Mouse (Mus musculus) gastrocnemius, adult 2 months (tissue): Measurements from ENCODE around the gene Sparc. TPM values are rescaled to one million over a fixed set of nuclear protein-coding genes. Genes with fewer than 3 reads are reported as not detected.

Experiments used
- DNase-seq: peaks from one replicate; pipeline ENCODE4 v3.0.0; 2022
- H3K27ac ChIP-seq: fragments of 200-600 bp; 2 replicates; pipeline ENCODE4 v1.8.1; 2022; ENCODE audit warnings: mild to moderate bottlenecking
- H3K4me3 ChIP-seq: fragments of 200-600 bp; 2 replicates; pipeline ENCODE4 v1.8.1; 2022; ENCODE audit warnings: mild to moderate bottlenecking, moderate library complexity
- CTCF ChIP-seq: fragments of 200-600 bp; IDR thresholded peaks from 2 replicates; pipeline ENCODE4 v1.8.1; 2022; ENCODE audit warnings: antibody characterized with exemption, mild to moderate bottlenecking, moderate library complexity
- intact Hi-C: fragments of 180-260 bp; cut with DNase I; formaldehyde crosslinking; loops from one replicate; pipeline ENCODE4 v1.15.1; 2025
- total RNA-seq, 2 experiments: library from RNA; stranded (reverse); gene quantifications; 2 replicates each; pipeline ENCODE4 v1.2.3; 2021

Sparc gene
- total RNA-seq, 2 experiments from 2014 or later = 276 to 473 TPM

GRCm38 (mm10) chr11:55460559-55461018 lies 37.6 kb upstream of the Sparc start:
- TF ChIP-seq CTCF = peak; percentile 44
- peak overlapping the region; percentile 92 for H3K4me3 ChIP-seq
- intact Hi-C loops = no loop called here
- H3K27ac ChIP-seq = peak overlapping the region; percentile 91
- DNase-seq = no peak

- peak overlapping the region; percentile 91 for H3K27ac ChIP-seq
- DNase-seq = peak; percentile 5
- peak overlapping the region; percentile 92 for H3K4me3 ChIP-seq
- intact Hi-C loops = no loop called here
- TF ChIP-seq CTCF = no peak
These were observed 37.0 kb upstream of the Sparc start for GRCm38 (mm10) chr11:55459850-55460558.

GRCm38 (mm10) chr11:55458501-55458900 lies 35.5 kb upstream of the Sparc start:
- no peak for DNase-seq
- peak overlapping the region; percentile 28 for H3K27ac ChIP-seq
- intact Hi-C loops = no loop called here
- TF ChIP-seq CTCF = no peak
- H3K4me3 ChIP-seq = peak overlapping the region; percentile 13; the same call in 1 of the 2 replicates

GRCm38 (mm10) chr11:55455166-55455565 lies 32.2 kb upstream of the Sparc start:
- Histone ChIP-seq H3K27ac (peak overlapping the region; percentile 56), H3K4me3 (no peak overlapping the region)
- intact Hi-C loops = no loop called here
- no peak for TF ChIP-seq CTCF
- no peak for DNase-seq

GRCm38 (mm10) chr11:55453640-55454039 lies 30.7 kb upstream of the Sparc start:
- H3K27ac ChIP-seq = peak overlapping the region; percentile 76
- DNase-seq = peak; percentile 63
- no peak overlapping the region for H3K4me3 ChIP-seq
- no peak for TF ChIP-seq CTCF
- intact Hi-C loops = no loop called here

- intact Hi-C loops = no loop called here
- DNase-seq = no peak
- no peak for TF ChIP-seq CTCF
- Histone ChIP-seq H3K4me3 (peak overlapping the region; percentile 32), H3K27ac (peak overlapping the region; percentile 81)
These were observed 27.3 kb upstream of the Sparc start for GRCm38 (mm10) chr11:55450311-55450710.

- peak; percentile 37 for DNase-seq
- intact Hi-C loops = no loop called here
- Histone ChIP-seq H3K4me3 (0 out of 2 replicates have a peak overlapping the region, but pooled peaks have one; percentile 32), H3K27ac (peak overlapping the region; percentile 81)
- TF ChIP-seq CTCF = no peak
These were observed 26.5 kb upstream of the Sparc start for GRCm38 (mm10) chr11:55449531-55449930.

- H3K4me3 ChIP-seq = no peak overlapping the region
- TF ChIP-seq CTCF = peak; percentile 88
- DNase-seq = peak; percentile 85
- H3K27ac ChIP-seq = peak overlapping the region; percentile 68
- intact Hi-C loops = loop anchor here (1.0 kb wide), 2 partner anchors 41 to 57 kb away; no protein-coding TSS in a partner anchor
These were observed 23.6 kb upstream of the Sparc start for GRCm38 (mm10) chr11:55446579-55446978.

- Histone ChIP-seq H3K4me3 (no peak overlapping the region), H3K27ac (peak overlapping the region; percentile 68)
- no peak for DNase-seq
- intact Hi-C loops = loop anchor here (2.0 kb wide), 1 partner anchor 240 kb away; the partner anchor contains the start of gene Slc36a1
- TF ChIP-seq CTCF = peak; percentile 86
These were observed 21.8 kb upstream of the Sparc start for GRCm38 (mm10) chr11:55444772-55445171.

- Histone ChIP-seq H3K4me3 (no peak overlapping the region), H3K27ac (no peak overlapping the region)
- no peak for DNase-seq
- intact Hi-C loops = no loop called here
- TF ChIP-seq CTCF = no peak
These were observed 16.7 kb upstream of the Sparc start for GRCm38 (mm10) chr11:55439718-55440117.

GRCm38 (mm10) chr11:55438031-55438430 lies 15.0 kb upstream of the Sparc start:
- peak; percentile 62 for DNase-seq
- TF ChIP-seq CTCF = no peak
- peak overlapping the region; percentile 17 for H3K27ac ChIP-seq
- no peak overlapping the region for H3K4me3 ChIP-seq
- intact Hi-C loops = no loop called here

- intact Hi-C loops = no loop called here
- no peak for DNase-seq
- no peak overlapping the region for H3K27ac ChIP-seq
- H3K4me3 ChIP-seq = no peak overlapping the region
- TF ChIP-seq CTCF = no peak
These were observed 13.1 kb upstream of the Sparc start for GRCm38 (mm10) chr11:55436089-55436488.

GRCm38 (mm10) chr11:55432981-55433380 lies 10.0 kb upstream of the Sparc start:
- Histone ChIP-seq H3K4me3 (no peak overlapping the region), H3K27ac (peak overlapping the region; percentile 31)
- no peak for TF ChIP-seq CTCF
- DNase-seq = no peak
- intact Hi-C loops = no loop called here
